Mouse (Mus musculus) thymus, adult 2 months (tissue): ENCODE data around the gene Theg. TPM values are rescaled to one million over a fixed set of nuclear protein-coding genes. Genes with fewer than 3 reads are reported as not detected.

ENCODE experiments used
- DNase-seq: peaks from one replicate; pipeline ENCODE4 v3.0.0; 2021
- H3K27ac ChIP-seq: fragments of 200-500 bp; 2 replicates; pipeline ENCODE4 v1.5.1; 2012; ENCODE audit warnings: low read length, control low read depth; ENCODE audit not compliant: control insufficient read depth, insufficient read depth
- H3K27me3 ChIP-seq: fragments of 200-500 bp; 2 replicates; pipeline ENCODE4 v1.6.1; 2012; ENCODE audit warnings: mild to moderate bottlenecking, low read length, moderate library complexity, mixed read lengths; ENCODE audit not compliant: control insufficient read depth, insufficient read depth
- H3K36me3 ChIP-seq: fragments of 200-500 bp; 2 replicates; pipeline ENCODE4 v1.6.1; 2012; ENCODE audit warnings: mild to moderate bottlenecking, low read length, moderate library complexity; ENCODE audit not compliant: control insufficient read depth, insufficient read depth
- H3K4me1 ChIP-seq: fragments of 200-500 bp; replicated peaks from 2 replicates; pipeline ENCODE4 v1.6.1; 2012; ENCODE audit warnings: low read length; ENCODE audit not compliant: control insufficient read depth, insufficient read depth
- H3K4me3 ChIP-seq: fragments of 200-500 bp; 2 replicates; pipeline ENCODE4 v1.5.1; 2012; ENCODE audit warnings: mild to moderate bottlenecking, low read length, control low read depth, moderate library complexity; ENCODE audit not compliant: control insufficient read depth, insufficient read depth
- CTCF ChIP-seq: fragments of 200-500 bp; IDR thresholded peaks from 2 replicates; pipeline ENCODE4 v1.5.1; 2012; ENCODE audit warnings: mild to moderate bottlenecking, control low read depth, low read length, moderate library complexity, borderline replicate concordance; ENCODE audit not compliant: control insufficient read depth, poor library complexity, insufficient read depth; ENCODE audit errors: extremely low read depth
- POLR2A ChIP-seq: fragments of 200-500 bp; IDR thresholded peaks from 2 replicates; pipeline ENCODE4 v1.6.1; 2012; ENCODE audit warnings: mild to moderate bottlenecking, low read length, control low read depth, moderate library complexity; ENCODE audit not compliant: control insufficient read depth, poor library complexity, insufficient read depth; ENCODE audit errors: extremely low read depth
- WGBS: fragments of 180-500 bp; shearing (Covaris S2); methylation state at CpG from one replicate; pipeline ENCODE4 v1.1.7; 2018; 5-methylcytosine and 5-hydroxymethylcytosine counted together
- polyA plus RNA-seq: library from polyadenylated mRNA; depleted of rRNA; stranded (reverse); fragments of >200 nt; gene quantifications from 2 replicates; pipeline ENCODE4 v1.2.3, GENCODE M21; 2012

The Theg gene
- polyA plus RNA-seq, 1 experiment: not detected

DNA sequence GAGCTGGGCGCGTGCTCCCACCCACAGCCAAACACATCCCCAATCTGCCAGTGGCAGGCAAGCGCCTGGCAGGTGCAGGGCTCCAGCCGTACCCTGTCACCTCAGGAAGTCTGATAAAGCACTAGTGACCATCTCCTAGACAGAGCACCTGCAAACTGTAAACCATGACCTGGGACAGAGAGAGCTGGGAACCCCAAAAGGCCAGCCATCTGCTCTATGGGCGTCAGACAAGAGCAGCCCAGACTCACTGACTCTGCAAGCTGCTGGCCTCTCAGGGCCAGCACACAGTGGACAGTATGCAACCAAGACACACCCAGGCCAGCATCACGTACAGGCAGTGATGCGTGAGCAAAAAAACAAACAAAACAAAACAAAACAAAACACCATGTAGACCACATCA is 8.2 kb downstream of the Theg start:
- 66% methylated on average over 7 of the region's 7 CpGs for WGBS
- H3K36me3 ChIP-seq: no peaks in the 10 kb centered on the region
- no peaks in the 10 kb centered on the region for H3K27me3 ChIP-seq
- no peak for DNase-seq
- no peaks in the 10 kb centered on the region for H3K4me1 ChIP-seq
- H3K4me3 ChIP-seq: no peak overlapping the region
- H3K27ac ChIP-seq: no peak overlapping the region
- no peak for TF ChIP-seq POLR2A
- no peak for TF ChIP-seq CTCF

- DNase-seq: no peak
- Histone ChIP-seq H3K27ac (no peak overlapping the region), H3K27me3 (no peaks in the 10 kb centered on the region), H3K4me3 (no peak overlapping the region), H3K4me1 (no peaks in the 10 kb centered on the region), H3K36me3 (no peaks in the 10 kb centered on the region)
- TF ChIP-seq CTCF (no peak), POLR2A (no peak)
- 77% methylated on average over 9 of the region's 9 CpGs for WGBS
Observed at GRCm38 (mm10) chr10:79578276-79578675, 8.9 kb downstream of the Theg start.

- Histone ChIP-seq H3K4me3 (no peak overlapping the region), H3K4me1 (no peaks in the 10 kb centered on the region), H3K27ac (no peak overlapping the region), H3K36me3 (no peaks in the 10 kb centered on the region), H3K27me3 (no peaks in the 10 kb centered on the region)
- no peak for DNase-seq
- WGBS: 75% methylated on average over 4 of the region's 4 CpGs
- TF ChIP-seq POLR2A: no peak
- TF ChIP-seq CTCF: no peak
Observed at GRCm38 (mm10) chr10:79577376-79577775, 9.8 kb downstream of the Theg start.

DNA sequence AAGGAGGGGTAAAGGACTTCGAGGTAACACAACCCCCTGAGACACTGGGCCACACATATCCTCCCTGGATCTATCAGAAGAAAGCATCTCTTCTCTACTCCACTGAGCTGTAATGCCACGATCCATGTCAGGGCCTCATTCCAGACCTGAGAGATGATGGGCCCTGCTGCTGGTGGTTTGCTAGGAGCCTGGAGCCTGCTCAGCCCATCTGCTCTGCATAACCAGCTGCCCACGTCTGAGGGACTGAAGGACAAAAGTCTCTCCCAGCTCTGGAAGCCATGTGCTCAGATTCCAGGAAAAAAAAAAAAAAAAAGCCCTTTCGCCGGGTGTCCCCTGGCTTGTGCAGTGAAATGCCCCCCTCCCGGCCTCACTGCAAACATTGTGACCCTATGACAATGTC is 11.4 kb downstream of the Theg start:
- no peak for DNase-seq
- no peak overlapping the region for H3K27ac ChIP-seq
- TF ChIP-seq POLR2A (no peak), CTCF (no peak)
- no peaks in the 10 kb centered on the region for H3K36me3 ChIP-seq
- no peaks in the 10 kb centered on the region for H3K27me3 ChIP-seq
- no peaks in the 10 kb centered on the region for H3K4me1 ChIP-seq
- 85% methylated on average over 6 of the region's 6 CpGs for WGBS
- H3K4me3 ChIP-seq: no peak overlapping the region

DNA sequence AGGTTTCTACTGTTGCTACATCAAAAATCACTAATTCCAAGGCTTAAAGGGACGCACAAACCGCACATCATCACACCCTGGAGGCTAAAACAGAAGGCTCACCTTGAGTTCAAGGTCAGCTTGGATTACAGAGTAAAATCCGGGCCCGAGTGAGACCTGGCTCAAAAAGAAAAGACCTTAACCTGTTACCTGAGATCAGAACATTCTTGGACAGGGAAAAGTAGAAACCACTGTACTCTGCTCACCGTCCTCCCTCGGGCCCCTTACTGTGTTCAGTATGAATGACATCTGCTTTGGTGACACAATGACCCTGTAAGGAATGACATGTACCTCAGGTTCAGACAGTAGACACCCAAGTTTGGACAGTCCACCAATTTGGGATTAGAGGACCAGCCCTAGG is 12.3 kb downstream of the Theg start:
- Histone ChIP-seq H3K27me3 (no peaks in the 10 kb centered on the region), H3K36me3 (no peaks in the 10 kb centered on the region), H3K4me3 (no peak overlapping the region), H3K4me1 (no peaks in the 10 kb centered on the region), H3K27ac (no peak overlapping the region)
- no peak for DNase-seq
- TF ChIP-seq POLR2A (no peak), CTCF (no peak)
- WGBS: 96% methylated on average over 6 of the region's 6 CpGs

GRCm38 (mm10) chr10:79574350-79574749 is 12.8 kb downstream of the Theg start:
- DNase-seq: no peak
- Histone ChIP-seq H3K27ac (no peak overlapping the region), H3K27me3 (no peaks in the 10 kb centered on the region), H3K4me1 (no peaks in the 10 kb centered on the region), H3K36me3 (no peaks in the 10 kb centered on the region), H3K4me3 (no peak overlapping the region)
- no peak for TF ChIP-seq POLR2A
- no peak for TF ChIP-seq CTCF
- 76% methylated on average over 8 of the region's 8 CpGs for WGBS

DNA sequence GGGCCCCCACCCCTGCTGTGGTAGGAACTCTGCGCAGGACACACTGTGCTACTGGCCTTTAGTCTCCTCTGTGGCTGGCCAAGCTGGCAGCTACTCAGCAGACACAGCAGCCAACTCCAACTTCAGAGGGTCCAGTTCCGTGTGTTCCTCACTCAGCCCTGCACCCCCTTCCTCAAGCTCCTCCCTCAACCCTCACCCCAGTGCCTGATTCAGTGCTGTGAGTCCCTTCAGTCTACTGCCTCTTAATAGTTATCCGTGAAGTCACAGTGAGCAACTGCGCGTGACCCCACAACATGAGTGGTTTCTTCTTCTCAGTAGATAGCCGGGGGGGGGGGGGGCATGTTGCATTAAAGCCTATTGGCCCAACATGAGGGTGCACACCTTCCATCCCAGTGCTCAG is 13.5 kb downstream of the Theg start:
- Histone ChIP-seq H3K27ac (no peak overlapping the region), H3K4me1 (no peaks in the 10 kb centered on the region), H3K27me3 (no peaks in the 10 kb centered on the region), H3K4me3 (no peak overlapping the region), H3K36me3 (no peaks in the 10 kb centered on the region)
- 89% methylated on average over 6 of the region's 6 CpGs for WGBS
- no peak for DNase-seq
- TF ChIP-seq POLR2A: no peak
- no peak for TF ChIP-seq CTCF
